Mouse (Mus musculus) heart, embryonic 14.5 days (tissue): ENCODE results near the gene Macf1. TPM values are rescaled to one million over a fixed set of nuclear protein-coding genes. Genes with fewer than 3 reads are reported as not detected.
A peak's percentile ranks its signal among the peaks of the same experiment; 100 is the strongest.
"Not testable (repeated sequence)": the region's sequence is repeated elsewhere in the genome, so short reads cannot be mapped to it uniquely, and the experiment has no call there.

Source experiments
- ATAC-seq: fragments of 200-750 bp; cut with Nextera tagmentation; 2 replicates; pipeline ENCODE4 v1.8.0; 2017; ENCODE audit warnings: low read depth, moderate TSS enrichment; ENCODE audit not compliant: insufficient number of reproducible peaks, insufficient read depth, low FRiP score
- H3K27ac ChIP-seq, 2 experiments: fragments of 200-500 bp in 1 of 2; fragments of 300-500 bp in 1 of 2; sonication (generic) in 1 of 2; replicated peaks in 1 of 2; 2 replicates each; pipeline ENCODE4 v1.5.1; 2012 to 2014; ENCODE audit warnings: low read depth in 2 of 2, low read length in 2 of 2, control low read depth in 1 of 2, mild to moderate bottlenecking in 1 of 2, mixed read lengths in 1 of 2; ENCODE audit not compliant: control insufficient read depth in 1 of 2, insufficient read depth in 1 of 2
- H3K27me3 ChIP-seq: fragments of 300-500 bp; sonication (generic); 2 replicates; pipeline ENCODE4 v1.6.1; 2014; ENCODE audit warnings: mild to moderate bottlenecking, low read length, control low read depth; ENCODE audit not compliant: control insufficient read depth, insufficient read depth
- H3K36me3 ChIP-seq: fragments of 300-500 bp; sonication (generic); 2 replicates; pipeline ENCODE4 v1.6.1; 2014; ENCODE audit warnings: mild to moderate bottlenecking, control low read depth, low read length, mixed read lengths; ENCODE audit not compliant: control insufficient read depth, insufficient read depth
- H3K4me1 ChIP-seq, 2 experiments: fragments of 200-500 bp in 1 of 2; fragments of 300-500 bp in 1 of 2; sonication (generic) in 1 of 2; 2 replicates each; pipeline ENCODE4 v1.6.1; 2012 to 2014; ENCODE audit warnings: low read length in 2 of 2, control low read depth in 1 of 2, mixed read lengths in 1 of 2; ENCODE audit not compliant: control insufficient read depth in 2 of 2, insufficient read depth in 2 of 2
- H3K4me2 ChIP-seq: fragments of 300-500 bp; sonication (generic); 2 replicates; pipeline ENCODE4 v1.6.1; 2014; ENCODE audit warnings: mild to moderate bottlenecking, low read length
- H3K4me3 ChIP-seq, 2 experiments: fragments of 200-500 bp in 1 of 2; fragments of 300-500 bp in 1 of 2; sonication (generic) in 1 of 2; 2 replicates each; pipeline ENCODE4 v1.5.1; 2012 to 2014; ENCODE audit warnings: low read length in 2 of 2, mild to moderate bottlenecking in 2 of 2, control low read depth in 1 of 2, low read depth in 1 of 2, moderate library complexity in 1 of 2; ENCODE audit not compliant: control insufficient read depth in 1 of 2, insufficient read depth in 1 of 2
- H3K9ac ChIP-seq: fragments of 300-500 bp; sonication (generic); 2 replicates; pipeline ENCODE4 v1.6.1; 2014; ENCODE audit warnings: mild to moderate bottlenecking, low read length
- H3K9me3 ChIP-seq: fragments of 300-500 bp; sonication (generic); 2 replicates; pipeline ENCODE4 v1.6.1; 2016; ENCODE audit warnings: low read length, control low read depth; ENCODE audit not compliant: control insufficient read depth
- WGBS: fragments of 180-500 bp; shearing (Covaris S2); extraction: QIAGEN DNeasy Blood & Tissue Kit; methylation state at CpG from one replicate; pipeline ENCODE4 v1.1.7; 2014; 5-methylcytosine and 5-hydroxymethylcytosine counted together
- polyA plus RNA-seq: library from polyadenylated mRNA; unstranded; fragments of >200 nt; fragmentation: Nextera tagmentation; extraction: Ambion mirVana; gene quantifications from 2 replicates; pipeline ENCODE4 v1.2.1, GENCODE M21; 2014

Macf1 gene
- polyA plus RNA-seq, 1 experiment from 2014 or later, result 107 TPM

DNA sequence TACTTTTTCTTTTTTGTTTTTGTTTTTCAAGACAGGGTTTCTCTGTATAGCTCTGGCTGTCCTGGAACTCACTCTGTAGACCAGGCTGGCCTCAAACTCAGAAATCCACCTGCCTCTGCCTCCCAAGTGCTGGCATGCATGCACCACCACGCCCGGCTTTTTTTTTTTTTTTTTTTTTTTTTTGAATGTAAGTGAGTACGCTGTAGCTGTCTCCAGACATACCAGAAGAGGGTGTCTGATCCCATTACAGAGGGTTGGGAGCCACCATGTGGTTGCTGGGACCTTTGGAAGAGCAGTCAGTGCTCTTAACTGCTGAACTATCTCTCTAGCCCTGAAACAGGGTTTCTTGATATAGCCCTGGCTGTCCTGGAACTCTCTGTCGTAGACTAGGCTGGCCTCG lies 164.0 kb downstream of the Macf1 start:
- H3K4me3 ChIP-seq, H3K4me2 ChIP-seq, H3K9me3 ChIP-seq, H3K27me3 ChIP-seq, H3K27ac ChIP-seq, H3K9ac ChIP-seq, ATAC-seq, H3K36me3 ChIP-seq: not testable (repeated sequence)
- peaks cover 0 to 13% of the 10 kb centered on the region in 2 experiments; a peak in 2 of 4 replicates for H3K4me1 ChIP-seq
- WGBS, result 80% methylated on average over 5 of the region's 5 CpGs

DNA sequence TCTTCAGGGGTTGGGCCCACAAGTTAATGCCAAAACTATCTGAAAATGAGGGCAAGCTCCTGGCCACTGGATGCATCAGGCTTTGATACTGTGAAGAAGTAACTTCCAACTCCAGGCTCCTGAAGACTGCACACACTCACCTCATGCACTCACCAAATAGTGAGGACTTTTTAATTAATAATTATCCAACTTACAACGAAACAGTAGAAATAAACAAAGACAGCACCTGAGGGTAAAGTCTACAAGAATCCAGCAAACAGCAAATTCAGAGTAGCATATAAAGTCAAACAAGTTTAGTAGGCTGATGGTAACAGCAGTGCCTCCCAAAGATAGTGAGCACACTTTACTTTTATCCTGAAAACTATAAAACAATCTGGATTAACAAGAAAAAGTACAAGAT lies 168.5 kb downstream of the Macf1 start:
- Histone ChIP-seq H3K4me1 (no peaks in the 10 kb centered on the region), H3K27me3 (no peaks in the 10 kb centered on the region), H3K36me3 (peaks cover 37% of the 10 kb centered on the region), H3K4me3 (no peak overlapping the region), H3K27ac (no peak overlapping the region), H3K9ac (no peak overlapping the region), H3K4me2 (no peak overlapping the region), H3K9me3 (no peaks in the 10 kb centered on the region)
- no peak for ATAC-seq
- 86% methylated on average over 1 of the region's 1 CpGs for WGBS

DNA sequence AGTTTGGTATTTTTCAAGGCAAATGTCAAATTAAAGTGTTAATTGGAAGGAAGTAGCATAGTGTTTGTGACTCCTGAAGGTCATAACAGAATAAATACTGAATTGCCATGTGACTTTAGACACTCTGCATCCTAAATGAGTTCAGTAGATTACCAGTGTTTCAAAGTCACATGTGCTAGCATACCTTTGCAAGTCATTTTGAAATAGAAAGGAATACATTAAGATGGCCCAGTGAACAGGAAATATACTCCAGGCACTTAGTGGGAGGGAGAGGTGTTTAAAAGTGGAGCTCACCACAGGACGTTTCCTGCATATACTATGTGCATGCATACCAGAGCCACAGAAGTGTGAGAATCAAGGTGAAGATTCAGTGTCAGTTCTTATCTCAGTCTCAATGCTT lies 174.0 kb downstream of the Macf1 start:
- no peaks in the 10 kb centered on the region for H3K4me1 ChIP-seq
- H3K9me3 ChIP-seq, result no peaks in the 10 kb centered on the region
- H3K4me2 ChIP-seq, result no peak overlapping the region
- H3K36me3 ChIP-seq, result peaks cover 88% of the 10 kb centered on the region
- ATAC-seq, result no peak
- WGBS, result 19% methylated on average over 1 of the region's 1 CpGs
- H3K4me3 ChIP-seq, result no peak overlapping the region
- H3K9ac ChIP-seq, result no peak overlapping the region
- no peaks in the 10 kb centered on the region for H3K27me3 ChIP-seq
- no peak overlapping the region for H3K27ac ChIP-seq

DNA sequence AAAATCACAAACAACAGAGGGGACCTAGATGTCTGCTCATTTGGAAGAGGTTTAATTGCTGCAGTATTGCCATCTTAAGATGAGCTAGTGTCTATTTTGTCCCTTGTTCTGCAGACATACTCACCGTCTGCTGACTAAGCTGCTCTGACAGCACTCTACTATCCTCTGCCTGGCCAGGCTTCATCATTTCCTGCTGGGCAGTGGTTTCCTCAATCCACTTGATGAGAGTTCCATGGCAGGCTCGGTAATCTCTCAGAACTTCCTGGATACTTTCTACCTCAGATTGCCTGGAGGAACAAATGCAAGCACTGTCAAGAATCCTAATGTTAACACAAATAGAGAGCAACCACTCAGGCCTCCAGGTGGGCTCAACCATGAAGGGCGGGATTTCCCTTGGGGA lies 195.1 kb downstream of the Macf1 start:
- Histone ChIP-seq H3K4me3 (no peak overlapping the region), H3K27ac (no peak overlapping the region; a peak in 1 of 4 replicates), H3K9me3 (no peaks in the 10 kb centered on the region), H3K36me3 (peaks cover 97% of the 10 kb centered on the region), H3K27me3 (no peaks in the 10 kb centered on the region), H3K4me2 (no peak overlapping the region), H3K4me1 (peaks cover 0 to 3% of the 10 kb centered on the region in 2 experiments; a peak in 1 of 4 replicates), H3K9ac (no peak overlapping the region)
- 72% methylated on average over 3 of the region's 3 CpGs for WGBS
- no peak for ATAC-seq

DNA sequence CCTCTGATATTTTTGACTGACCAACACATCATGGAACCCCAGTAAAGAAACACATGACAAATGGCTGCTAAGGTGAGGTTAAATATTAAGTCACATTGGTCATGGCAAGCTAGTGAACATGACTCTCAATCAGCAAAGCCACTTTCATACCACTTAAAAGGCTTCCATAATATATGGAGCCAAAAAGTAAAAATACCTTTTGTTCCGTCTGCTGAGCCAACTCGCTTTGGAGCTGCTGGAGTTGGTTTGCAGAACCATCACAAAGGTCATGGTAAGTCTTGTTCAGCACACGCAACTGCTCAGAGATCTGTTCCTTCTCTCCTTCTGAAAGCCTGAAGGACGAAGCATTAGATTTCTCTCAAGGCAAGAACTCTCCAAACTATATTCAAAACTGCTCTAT lies 204.2 kb downstream of the Macf1 start:
- no peak overlapping the region for H3K9ac ChIP-seq
- no peak overlapping the region for H3K4me3 ChIP-seq
- peaks cover 89% of the 10 kb centered on the region for H3K36me3 ChIP-seq
- H3K4me1 ChIP-seq, result no peaks in the 10 kb centered on the region
- no peaks in the 10 kb centered on the region for H3K27me3 ChIP-seq
- ATAC-seq, result no peak
- 90% methylated on average over 4 of the region's 4 CpGs for WGBS
- H3K27ac ChIP-seq, result no peak overlapping the region
- H3K4me2 ChIP-seq, result no peak overlapping the region
- no peaks in the 10 kb centered on the region for H3K9me3 ChIP-seq

DNA sequence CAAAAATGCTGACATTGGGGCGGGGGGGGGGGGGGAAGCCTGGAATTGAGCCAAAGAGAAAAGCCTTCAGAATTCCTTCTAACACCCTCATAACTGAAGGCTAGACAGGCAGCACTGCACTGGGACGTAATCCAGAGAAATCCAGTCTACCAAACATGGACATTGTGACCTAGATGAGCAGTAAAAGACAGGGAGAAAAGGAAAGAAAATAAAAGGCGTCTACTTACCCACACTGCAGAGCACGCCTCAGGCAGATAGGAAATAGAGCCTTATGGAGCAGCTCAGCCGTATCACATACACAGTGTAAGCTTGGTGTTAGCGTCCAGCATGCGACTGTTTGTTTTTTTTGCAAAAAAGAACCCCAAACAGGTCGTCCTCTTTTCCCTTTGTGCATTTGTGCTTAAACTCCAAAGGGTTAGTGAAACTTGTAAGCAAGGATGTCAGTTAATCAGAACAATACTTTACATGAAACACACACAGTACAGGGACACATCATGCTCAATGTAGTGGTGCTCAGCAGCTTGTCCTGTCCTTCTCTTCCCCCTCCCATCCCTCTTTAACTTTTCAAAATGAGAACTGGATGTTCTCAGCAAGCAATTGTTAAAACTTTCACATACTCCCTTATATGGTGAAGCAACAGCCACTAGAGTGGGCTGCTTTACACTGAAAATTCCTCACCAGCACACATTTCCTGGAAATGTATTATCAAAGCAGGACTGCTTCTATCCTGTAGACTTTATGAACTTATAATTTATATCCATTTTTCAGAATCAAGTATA lies 205.3 kb downstream of the Macf1 start:
- H3K4me2 ChIP-seq, result no peak overlapping the region
- H3K9ac ChIP-seq, result no peak overlapping the region
- ATAC-seq, result no peak
- peak overlapping the region; percentile 19 to 37; a peak in 1 of 4 replicates for H3K27ac ChIP-seq
- H3K9me3 ChIP-seq, result no peaks in the 10 kb centered on the region
- H3K4me3 ChIP-seq, result no peak overlapping the region
- peaks cover 90% of the 10 kb centered on the region for H3K36me3 ChIP-seq
- WGBS, result 66% methylated on average over 8 of the region's 8 CpGs
- no peaks in the 10 kb centered on the region for H3K4me1 ChIP-seq
- no peaks in the 10 kb centered on the region for H3K27me3 ChIP-seq

DNA sequence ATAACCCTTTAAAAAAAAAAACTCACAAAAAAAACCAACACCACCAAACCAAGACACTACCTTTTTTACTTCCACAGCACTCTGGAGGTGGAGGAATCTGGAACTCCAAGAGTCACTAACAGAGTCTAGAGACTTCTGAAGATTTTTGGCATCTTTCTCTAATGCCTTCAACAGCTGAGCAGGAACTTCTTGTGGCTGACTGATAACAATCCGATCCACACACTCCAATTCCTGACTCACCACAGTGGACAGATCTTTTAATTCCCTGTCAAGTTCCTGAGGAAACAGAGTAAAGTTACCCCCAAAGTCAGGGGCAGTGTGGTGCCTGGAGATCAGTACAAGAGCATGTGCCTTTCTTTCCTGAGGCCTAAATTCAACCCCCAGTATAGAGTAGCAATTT lies 218.4 kb downstream of the Macf1 start:
- 23% methylated on average over 1 of the region's 1 CpGs for WGBS
- H3K4me2 ChIP-seq, result no peak overlapping the region
- H3K4me1 ChIP-seq, result peaks cover 0 to 8% of the 10 kb centered on the region in 2 experiments; a peak in 2 of 4 replicates
- no peak for ATAC-seq
- no peaks in the 10 kb centered on the region for H3K27me3 ChIP-seq
- H3K27ac ChIP-seq, result no peak overlapping the region
- no peak overlapping the region for H3K9ac ChIP-seq
- H3K9me3 ChIP-seq, result no peaks in the 10 kb centered on the region
- H3K36me3 ChIP-seq, result peaks cover 93% of the 10 kb centered on the region
- H3K4me3 ChIP-seq, result no peak overlapping the region
